Mouse (Mus musculus) left cerebral cortex, adult 11 months (tissue): ENCODE measurements around the gene Slc25a14.

Source experiments
- DNase-seq: peaks from one replicate; pipeline ENCODE4 v3.0.0; 2022; ENCODE audit warnings: low spot score

Gene Slc25a14

GRCm38 (mm10) chrX:48623379-48624053, at the start of gene Slc25a14:
Gene Slc25a14, plus strand, starts transcription at chrX:48623413.
- DNase-seq = peak; percentile 72

GRCm38 (mm10) chrX:48583332-48583731, 39.9 kb upstream of the Slc25a14 start:
- no peak for DNase-seq

- DNase-seq = no peak
These were observed 29.5 kb upstream of the Slc25a14 start for GRCm38 (mm10) chrX:48593721-48594098.

GRCm38 (mm10) chrX:48594099-48594760, 29.0 kb upstream of the Slc25a14 start, which contains the start of gene Zfp280c:
Gene Zfp280c, minus strand, starts transcription at chrX:48594504.
- peak; percentile 67 for DNase-seq

GRCm38 (mm10) chrX:48596053-48596452, 27.2 kb upstream of the Slc25a14 start:
- no peak for DNase-seq

- no peak for DNase-seq
These were observed 26.3 kb upstream of the Slc25a14 start for GRCm38 (mm10) chrX:48596906-48597305.

GRCm38 (mm10) chrX:48604872-48605271, 18.3 kb upstream of the Slc25a14 start:
- no peak for DNase-seq

- DNase-seq = no peak
These were observed 199 bp upstream of the Slc25a14 start for GRCm38 (mm10) chrX:48623049-48623378.

GRCm38 (mm10) chrX:48624054-48624420, 824 bp downstream of the Slc25a14 start:
- DNase-seq = no peak

- DNase-seq = no peak
These were observed 13.8 kb downstream of the Slc25a14 start for GRCm38 (mm10) chrX:48637032-48637431.

- DNase-seq = peak; percentile 27
These were observed 20.9 kb downstream of the Slc25a14 start for GRCm38 (mm10) chrX:48644122-48644521.

- DNase-seq = no peak
These were observed 43.6 kb downstream of the Slc25a14 start for GRCm38 (mm10) chrX:48666807-48667206.

GRCm38 (mm10) chrX:48669588-48669987, 46.4 kb downstream of the Slc25a14 start:
- no peak for DNase-seq

GRCm38 (mm10) chrX:48671714-48672113, 48.5 kb downstream of the Slc25a14 start:
- DNase-seq = no peak

GRCm38 (mm10) chrX:48674171-48674570, 51.0 kb downstream of the Slc25a14 start, which contains the start of gene Gpr119:
Gene Gpr119, minus strand, starts transcription at chrX:48674478.
- no peak for DNase-seq

- DNase-seq = no peak
These were observed 60.2 kb downstream of the Slc25a14 start for GRCm38 (mm10) chrX:48683451-48683850.

GRCm38 (mm10) chrX:48683857-48684256, 60.6 kb downstream of the Slc25a14 start:
- DNase-seq = no peak

GRCm38 (mm10) chrX:48694460-48694859, 71.2 kb downstream of the Slc25a14 start:
- no peak for DNase-seq

- peak; percentile 87 for DNase-seq
These were observed 71.7 kb downstream of the Slc25a14 start, which contains the start of gene Rbmx2 for GRCm38 (mm10) chrX:48694864-48695371. Gene Rbmx2, plus strand, starts transcription at chrX:48695004.

- no peak for DNase-seq
These were observed 86.5 kb downstream of the Slc25a14 start for GRCm38 (mm10) chrX:48709701-48710100.
